Mouse (Mus musculus): ENCODE results near the gene Fam24a.

DNA sequence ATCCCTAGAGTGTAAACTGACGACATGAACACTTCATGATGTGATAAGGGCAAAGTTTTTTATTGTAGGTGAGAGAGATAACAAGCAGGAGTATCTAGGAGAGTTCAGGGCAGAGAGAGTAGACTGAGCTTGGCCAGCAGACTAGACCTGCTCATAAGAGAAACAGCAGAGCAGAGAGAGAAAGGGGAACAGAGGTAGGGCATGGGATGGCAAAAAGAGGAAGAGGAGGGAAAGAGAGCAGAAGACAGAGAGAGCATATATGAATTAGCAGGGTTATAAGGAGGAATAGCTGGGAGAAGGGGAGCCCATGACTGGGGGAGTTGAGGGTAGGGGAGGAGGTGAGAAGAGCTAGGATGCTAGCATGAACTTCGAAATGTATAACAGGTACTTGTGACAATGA lies 2.0 kb upstream of the Fam24a start:
- TF ChIP-seq POLR2A (IDR thresholded peaks at IDR 0.05; ENCODE audit: low read depth, low read length) (no peak), CTCF (IDR thresholded peaks at IDR 0.05; ENCODE audit: extremely low read depth, insufficient read length, insufficient replicate concordance, low read depth, low read length) (no peak)

Measured in small intestine, adult 2 months (tissue).